Mouse (Mus musculus) forebrain, embryonic 12.5 days (tissue): ENCODE results near the gene Ttc39d. TPM values are rescaled to one million over a fixed set of nuclear protein-coding genes. Genes with fewer than 3 reads are reported as not detected.
"Not testable (repeated sequence)": the region's sequence is repeated elsewhere in the genome, so short reads cannot be mapped to it uniquely, and the experiment has no call there.

Experiments used
- ATAC-seq: fragments of 200-750 bp; cut with Nextera tagmentation; 2 replicates; pipeline ENCODE4 v1.8.0; 2017; ENCODE audit warnings: moderate TSS enrichment; ENCODE audit not compliant: low FRiP score
- H3K27ac ChIP-seq: fragments of 300-500 bp; sonication (generic); 2 replicates; pipeline ENCODE4 v1.5.1; 2016; ENCODE audit warnings: mild to moderate bottlenecking
- H3K27me3 ChIP-seq: fragments of 300-500 bp; sonication (generic); 2 replicates; pipeline ENCODE4 v1.6.1; 2016; ENCODE audit warnings: mild to moderate bottlenecking
- H3K36me3 ChIP-seq: fragments of 300-500 bp; sonication (generic); replicated peaks from 2 replicates; pipeline ENCODE4 v1.6.1; 2016; ENCODE audit warnings: mild to moderate bottlenecking
- H3K4me1 ChIP-seq: fragments of 300-500 bp; sonication (generic); 2 replicates; pipeline ENCODE4 v1.6.1; 2016
- H3K4me2 ChIP-seq: fragments of 300-500 bp; sonication (generic); 2 replicates; pipeline ENCODE4 v1.6.1; 2016; ENCODE audit warnings: mild to moderate bottlenecking, moderate library complexity
- H3K4me3 ChIP-seq: fragments of 300-500 bp; sonication (generic); replicated peaks from 2 replicates; pipeline ENCODE4 v1.5.1; 2016; ENCODE audit warnings: mild to moderate bottlenecking
- H3K9ac ChIP-seq: fragments of 300-500 bp; sonication (generic); 2 replicates; pipeline ENCODE4 v1.6.1; 2016; ENCODE audit warnings: mild to moderate bottlenecking
- H3K9me3 ChIP-seq: fragments of 300-500 bp; sonication (generic); 2 replicates; pipeline ENCODE4 v1.6.1; 2016
- WGBS: fragments of 180-500 bp; shearing (Covaris S2); methylation state at CpG from one replicate; pipeline ENCODE4 v1.1.7; 2016; 5-methylcytosine and 5-hydroxymethylcytosine counted together
- polyA plus RNA-seq: library from polyadenylated mRNA; unstranded; fragments of >200 nt; fragmentation: Nextera tagmentation; extraction: Ambion mirVana; gene quantifications from 2 replicates; pipeline ENCODE4 v1.2.1, GENCODE M21; 2016

Ttc39d gene
- polyA plus RNA-seq, 1 experiment from 2014 or later, result 0.10 TPM

GRCm38 (mm10) chr17:80172761-80173160 is 34.5 kb upstream of the Ttc39d start:
- Histone ChIP-seq H3K4me1 (peaks cover 16% of the 10 kb centered on the region), H3K27ac (no peak overlapping the region), H3K36me3 (no peaks in the 10 kb centered on the region), H3K9me3 (no peaks in the 10 kb centered on the region), H3K4me3 (no peak overlapping the region), H3K4me2 (no peak overlapping the region), H3K27me3 (no peaks in the 10 kb centered on the region), H3K9ac (no peak overlapping the region)
- ATAC-seq, result no peak
- 94% methylated on average over 5 of the region's 5 CpGs for WGBS

GRCm38 (mm10) chr17:80173708-80174107 is 33.6 kb upstream of the Ttc39d start:
- Histone ChIP-seq H3K4me3 (no peak overlapping the region), H3K36me3 (no peaks in the 10 kb centered on the region), H3K27me3 (no peaks in the 10 kb centered on the region), H3K9me3 (no peaks in the 10 kb centered on the region), H3K9ac (no peak overlapping the region), H3K27ac (no peak overlapping the region), H3K4me2 (no peak overlapping the region), H3K4me1 (peaks cover 7% of the 10 kb centered on the region)
- 100% methylated on average over 2 of the region's 2 CpGs for WGBS
- ATAC-seq, result no peak

GRCm38 (mm10) chr17:80174146-80174545 is 33.1 kb upstream of the Ttc39d start:
- Histone ChIP-seq H3K4me2 (no peak overlapping the region), H3K36me3 (no peaks in the 10 kb centered on the region), H3K9me3 (no peaks in the 10 kb centered on the region), H3K4me3 (no peak overlapping the region), H3K27ac (no peak overlapping the region), H3K27me3 (no peaks in the 10 kb centered on the region), H3K9ac (no peak overlapping the region), H3K4me1 (0 out of 2 replicates have a peak, but pooled peaks cover 3% of the 10 kb centered on the region)
- 90% methylated on average over 3 of the region's 3 CpGs for WGBS
- no peak for ATAC-seq

- Histone ChIP-seq H3K27ac (no peak overlapping the region), H3K9me3 (no peaks in the 10 kb centered on the region), H3K4me2 (no peak overlapping the region), H3K4me1 (0 out of 2 replicates have a peak, but pooled peaks cover 3% of the 10 kb centered on the region), H3K4me3 (no peak overlapping the region), H3K9ac (no peak overlapping the region), H3K36me3 (no peaks in the 10 kb centered on the region), H3K27me3 (no peaks in the 10 kb centered on the region)
- WGBS, result 82% methylated on average over 19 of the region's 19 CpGs
- ATAC-seq, result no peak
Measured at GRCm38 (mm10) chr17:80174699-80175385, 32.4 kb upstream of the Ttc39d start.

- no peaks in the 10 kb centered on the region for H3K36me3 ChIP-seq
- no peaks in the 10 kb centered on the region for H3K9me3 ChIP-seq
- H3K9ac ChIP-seq, result no peak overlapping the region
- 0 out of 2 replicates have a peak, but pooled peaks cover 3% of the 10 kb centered on the region for H3K4me1 ChIP-seq
- ATAC-seq, result no peak
- WGBS, result 69% methylated on average over 4 of the region's 4 CpGs
- H3K4me3 ChIP-seq, result no peak overlapping the region
- H3K27me3 ChIP-seq, result no peaks in the 10 kb centered on the region
- no peak overlapping the region for H3K27ac ChIP-seq
- no peak overlapping the region for H3K4me2 ChIP-seq
Measured at GRCm38 (mm10) chr17:80175386-80175739, 31.9 kb upstream of the Ttc39d start.

GRCm38 (mm10) chr17:80175966-80176365 is 31.3 kb upstream of the Ttc39d start:
- H3K4me2 ChIP-seq, result no peak overlapping the region
- no peak overlapping the region for H3K27ac ChIP-seq
- H3K9ac ChIP-seq, result no peak overlapping the region
- 88% methylated on average over 3 of the region's 3 CpGs for WGBS
- 0 out of 2 replicates have a peak, but pooled peaks cover 3% of the 10 kb centered on the region for H3K4me1 ChIP-seq
- H3K27me3 ChIP-seq, result no peaks in the 10 kb centered on the region
- ATAC-seq, result no peak
- no peaks in the 10 kb centered on the region for H3K36me3 ChIP-seq
- H3K4me3 ChIP-seq, result no peak overlapping the region
- H3K9me3 ChIP-seq, result no peaks in the 10 kb centered on the region

- not testable (repeated sequence) for H3K27me3 ChIP-seq, H3K9me3 ChIP-seq, H3K36me3 ChIP-seq, H3K4me3 ChIP-seq, H3K4me2 ChIP-seq, ATAC-seq, H3K4me1 ChIP-seq, H3K27ac ChIP-seq, H3K9ac ChIP-seq
- 98% methylated on average over 3 of the region's 3 CpGs for WGBS
Measured at GRCm38 (mm10) chr17:80178846-80179245, 28.4 kb upstream of the Ttc39d start.

- ATAC-seq, result peak; percentile 86
- Histone ChIP-seq H3K27ac (no peak overlapping the region), H3K4me3 (no peak overlapping the region), H3K36me3 (no peaks in the 10 kb centered on the region), H3K4me2 (no peak overlapping the region), H3K9me3 (no peaks in the 10 kb centered on the region), H3K9ac (no peak overlapping the region), H3K27me3 (no peaks in the 10 kb centered on the region), H3K4me1 (0 out of 2 replicates have a peak, but pooled peaks cover 3% of the 10 kb centered on the region)
- under 1% methylated on average over 6 of the region's 6 CpGs for WGBS
Measured at GRCm38 (mm10) chr17:80179959-80180358, 27.3 kb upstream of the Ttc39d start.

- no peaks in the 10 kb centered on the region for H3K27me3 ChIP-seq
- no peaks in the 10 kb centered on the region for H3K9me3 ChIP-seq
- H3K27ac ChIP-seq, result no peak overlapping the region
- H3K4me1 ChIP-seq, result no peaks in the 10 kb centered on the region
- H3K4me3 ChIP-seq, result no peak overlapping the region
- H3K4me2 ChIP-seq, result no peak overlapping the region
- ATAC-seq, result peak; percentile 65
- H3K9ac ChIP-seq, result no peak overlapping the region
- H3K36me3 ChIP-seq, result no peaks in the 10 kb centered on the region
Measured at GRCm38 (mm10) chr17:80180468-80180867, 26.8 kb upstream of the Ttc39d start.

GRCm38 (mm10) chr17:80183615-80184014 is 23.6 kb upstream of the Ttc39d start:
- H3K4me3 ChIP-seq, result no peak overlapping the region
- H3K27me3 ChIP-seq, result no peaks in the 10 kb centered on the region
- no peaks in the 10 kb centered on the region for H3K9me3 ChIP-seq
- H3K27ac ChIP-seq, result no peak overlapping the region
- no peak for ATAC-seq
- H3K4me2 ChIP-seq, result no peak overlapping the region
- H3K4me1 ChIP-seq, result no peaks in the 10 kb centered on the region
- H3K9ac ChIP-seq, result no peak overlapping the region
- 90% methylated on average over 10 of the region's 10 CpGs for WGBS
- no peaks in the 10 kb centered on the region for H3K36me3 ChIP-seq

GRCm38 (mm10) chr17:80193075-80193474 is 14.2 kb upstream of the Ttc39d start:
- H3K9ac ChIP-seq, result no peak overlapping the region
- H3K4me3 ChIP-seq, result no peak overlapping the region
- no peak overlapping the region for H3K4me2 ChIP-seq
- WGBS, result 68% methylated on average over 5 of the region's 5 CpGs
- ATAC-seq, result no peak
- H3K36me3 ChIP-seq, result peaks cover 27% of the 10 kb centered on the region
- H3K9me3 ChIP-seq, result no peaks in the 10 kb centered on the region
- no peaks in the 10 kb centered on the region for H3K27me3 ChIP-seq
- H3K4me1 ChIP-seq, result 0 out of 2 replicates have a peak, but pooled peaks cover 5% of the 10 kb centered on the region
- H3K27ac ChIP-seq, result no peak overlapping the region

GRCm38 (mm10) chr17:80199160-80199778 is 8.0 kb upstream of the Ttc39d start:
- Histone ChIP-seq H3K4me1 (peaks cover 3% of the 10 kb centered on the region; the same call in 1 of the 2 replicates), H3K36me3 (peaks cover 80% of the 10 kb centered on the region), H3K4me2 (no peak overlapping the region), H3K9ac (no peak overlapping the region), H3K9me3 (no peaks in the 10 kb centered on the region), H3K27ac (no peak overlapping the region), H3K4me3 (no peak overlapping the region), H3K27me3 (no peaks in the 10 kb centered on the region)
- 89% methylated on average over 3 of the region's 3 CpGs for WGBS
- 0 out of 2 replicates have a peak, but pooled peaks have one; percentile 11 for ATAC-seq

GRCm38 (mm10) chr17:80205657-80206056 is 1.6 kb upstream of the Ttc39d start:
- no peak for ATAC-seq
- no peaks in the 10 kb centered on the region for H3K9me3 ChIP-seq
- peak overlapping the region; percentile 96 for H3K4me3 ChIP-seq
- peaks cover 38% of the 10 kb centered on the region for H3K36me3 ChIP-seq
- H3K27ac ChIP-seq, result no peak overlapping the region
- peak overlapping the region; percentile 84 for H3K4me2 ChIP-seq
- WGBS, result 35% methylated on average over 5 of the region's 5 CpGs
- no peaks in the 10 kb centered on the region for H3K27me3 ChIP-seq
- peaks cover 20% of the 10 kb centered on the region for H3K4me1 ChIP-seq
- peak overlapping the region; percentile 98 for H3K9ac ChIP-seq
